Mouse (Mus musculus): ENCODE results near the gene Gm5751. TPM values are rescaled to one million over a fixed set of nuclear protein-coding genes. Genes with fewer than 3 reads are reported as not detected.
"Not testable (repeated sequence)": the region's sequence is repeated elsewhere in the genome, so short reads cannot be mapped to it uniquely, and the experiment has no call there.

The Gm5751 gene
- polyA plus RNA-seq (2014; fragmentation: Nextera tagmentation; extraction: Ambion mirVana) = not detected in 2 replicates

- H3K36me3 ChIP-seq (ENCODE audit: insufficient read depth); H3K9me3 ChIP-seq (ENCODE audit: low read depth, low read length); H3K27me3 ChIP-seq (ENCODE audit: insufficient read depth, low read length); ATAC-seq (ENCODE audit: insufficient read depth); H3K9ac ChIP-seq; H3K4me3 ChIP-seq (ENCODE audit: low read depth, low read length); DNase-seq; H3K4me1 ChIP-seq (ENCODE audit: insufficient read depth); H3K27ac ChIP-seq (ENCODE audit: low read depth); H3K4me2 ChIP-seq: not testable (repeated sequence)
- 76% methylated on average over 3 of the region's 4 CpGs for WGBS
These were observed at the start of gene Gm5751 for GRCm38 (mm10) chrX:8873953-8874352. Gene Gm5751 (plus strand): TSS chrX:8874253.

GRCm38 (mm10) chrX:8832043-8832442, 42.0 kb upstream of the Gm5751 start:
- no peaks in the 10 kb centered on the region for H3K27me3 ChIP-seq (ENCODE audit: insufficient read depth, low read length)
- TF ChIP-seq CTCF (IDR thresholded peaks at IDR 0.05; ENCODE audit: low read depth) = peak; percentile 63
- H3K4me3 ChIP-seq (ENCODE audit: low read depth, low read length) = no peak overlapping the region
- H3K9ac ChIP-seq = no peak overlapping the region
- no peaks in the 10 kb centered on the region for H3K9me3 ChIP-seq (ENCODE audit: low read depth, low read length)
- no peaks in the 10 kb centered on the region for H3K4me1 ChIP-seq (ENCODE audit: insufficient read depth)
- H3K27ac ChIP-seq (ENCODE audit: low read depth) = no peak overlapping the region
- ATAC-seq (ENCODE audit: insufficient read depth) = no peak
- H3K4me2 ChIP-seq = no peak overlapping the region
- H3K36me3 ChIP-seq (ENCODE audit: insufficient read depth) = no peaks in the 10 kb centered on the region
- peak; percentile 72 for DNase-seq

- no peak for TF ChIP-seq CTCF (IDR thresholded peaks at IDR 0.05; ENCODE audit: low read depth)
- Histone ChIP-seq H3K9me3 (ENCODE audit: low read depth, low read length) (no peaks in the 10 kb centered on the region), H3K27ac (ENCODE audit: low read depth) (no peak within 1 kb of the TSS), H3K27me3 (ENCODE audit: insufficient read depth, low read length) (no peaks in the 10 kb centered on the region), H3K9ac (no peak within 1 kb of the TSS), H3K4me3 (ENCODE audit: low read depth, low read length) (no peak within 1 kb of the TSS), H3K36me3 (ENCODE audit: insufficient read depth) (no peaks in the 10 kb centered on the region), H3K4me2 (no peak within 1 kb of the TSS), H3K4me1 (ENCODE audit: insufficient read depth) (no peaks in the 10 kb centered on the region)
- ATAC-seq (ENCODE audit: insufficient read depth) (no peak), DNase-seq (no peak)
- WGBS = 74% methylated on average over 1 of the region's 1 CpGs
These were observed 30.4 kb upstream of the Gm5751 start, which contains the start of gene Gm6592 for GRCm38 (mm10) chrX:8843694-8844093. Gene Gm6592 (plus strand): TSS chrX:8843994.

GRCm38 (mm10) chrX:8852486-8852885, 21.6 kb upstream of the Gm5751 start:
- H3K27ac ChIP-seq (ENCODE audit: low read depth) = no peak overlapping the region
- H3K36me3 ChIP-seq (ENCODE audit: insufficient read depth) = no peaks in the 10 kb centered on the region
- no peaks in the 10 kb centered on the region for H3K9me3 ChIP-seq (ENCODE audit: low read depth, low read length)
- DNase-seq (no peak), ATAC-seq (ENCODE audit: insufficient read depth) (no peak)
- 86% methylated on average over 10 of the region's 10 CpGs for WGBS
- TF ChIP-seq CTCF (IDR thresholded peaks at IDR 0.05; ENCODE audit: low read depth) = no peak
- no peak overlapping the region for H3K4me2 ChIP-seq
- no peaks in the 10 kb centered on the region for H3K27me3 ChIP-seq (ENCODE audit: insufficient read depth, low read length)
- H3K9ac ChIP-seq = no peak overlapping the region
- H3K4me3 ChIP-seq (ENCODE audit: low read depth, low read length) = no peak overlapping the region
- H3K4me1 ChIP-seq (ENCODE audit: insufficient read depth) = no peaks in the 10 kb centered on the region

DNA sequence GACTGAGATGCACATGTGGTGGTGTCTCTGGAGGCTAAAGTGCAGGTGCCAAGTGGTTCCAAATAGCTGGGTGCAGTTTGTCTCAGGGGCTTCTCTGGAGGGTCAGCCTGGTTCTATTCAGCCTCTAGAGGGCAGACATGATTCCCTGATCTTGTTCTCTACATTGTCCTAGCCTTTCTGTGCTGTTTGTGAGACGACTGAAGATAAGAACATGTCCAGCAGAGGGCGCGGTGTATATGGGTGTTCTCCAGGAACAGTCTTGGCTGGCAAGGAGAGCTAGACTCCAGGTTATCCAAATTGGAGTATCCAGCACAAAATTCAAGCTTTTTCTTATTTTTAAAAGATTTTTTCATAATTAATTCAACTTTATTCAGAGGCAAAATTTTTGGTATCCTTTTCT, 9.7 kb upstream of the Gm5751 start:
- not testable (repeated sequence) for H3K9ac ChIP-seq; H3K9me3 ChIP-seq (ENCODE audit: low read depth, low read length); H3K4me3 ChIP-seq (ENCODE audit: low read depth, low read length); H3K36me3 ChIP-seq (ENCODE audit: insufficient read depth); H3K27me3 ChIP-seq (ENCODE audit: insufficient read depth, low read length); H3K27ac ChIP-seq (ENCODE audit: low read depth); H3K4me2 ChIP-seq; H3K4me1 ChIP-seq (ENCODE audit: insufficient read depth)
- peak; percentile 67 for TF ChIP-seq CTCF (IDR thresholded peaks at IDR 0.05; ENCODE audit: low read depth)
- 2% methylated on average over 3 of the region's 3 CpGs for WGBS
- ATAC-seq (ENCODE audit: insufficient read depth) (peak; percentile 47; the same call in 1 of the 2 replicates), DNase-seq (peak; percentile 86)

DNA sequence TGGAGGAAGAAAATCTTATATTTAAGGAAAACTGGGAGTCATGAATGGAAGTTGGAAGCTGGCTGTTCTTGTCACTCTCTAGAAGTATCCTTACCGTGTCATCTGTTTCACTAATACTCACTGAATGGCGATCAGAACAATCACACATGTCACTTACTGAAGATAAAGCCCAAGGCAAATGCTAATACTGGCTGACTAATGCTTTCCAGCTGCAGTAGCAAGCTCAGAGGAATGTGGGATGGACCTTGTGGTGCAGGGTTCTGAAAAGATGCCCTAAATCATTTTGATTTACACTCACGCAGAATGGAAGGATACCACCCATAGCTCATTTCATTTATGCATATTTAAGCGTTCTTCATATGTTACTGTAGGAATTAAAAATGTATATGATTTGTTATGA, 10.3 kb downstream of the Gm5751 start:
- H3K9me3 ChIP-seq (ENCODE audit: low read depth, low read length) = no peaks in the 10 kb centered on the region
- H3K27ac ChIP-seq (ENCODE audit: low read depth) = no peak overlapping the region
- DNase-seq (no peak), ATAC-seq (ENCODE audit: insufficient read depth) (no peak)
- no peak overlapping the region for H3K9ac ChIP-seq
- H3K4me1 ChIP-seq (ENCODE audit: insufficient read depth) = no peaks in the 10 kb centered on the region
- H3K4me3 ChIP-seq (ENCODE audit: low read depth, low read length) = no peak overlapping the region
- H3K4me2 ChIP-seq = no peak overlapping the region
- 67% methylated on average over 4 of the region's 4 CpGs for WGBS
- no peak for TF ChIP-seq CTCF (IDR thresholded peaks at IDR 0.05; ENCODE audit: low read depth)
- H3K36me3 ChIP-seq (ENCODE audit: insufficient read depth) = 0 out of 2 replicates have a peak, but pooled peaks cover 5% of the 10 kb centered on the region
- no peaks in the 10 kb centered on the region for H3K27me3 ChIP-seq (ENCODE audit: insufficient read depth, low read length)

GRCm38 (mm10) chrX:8891975-8892342, 17.9 kb downstream of the Gm5751 start:
- peak; percentile 35 for ATAC-seq (ENCODE audit: insufficient read depth)
- peak overlapping the region; percentile 74 for H3K9ac ChIP-seq

More at GRCm38 (mm10) chrX:8891975-8892342, 17.9 kb downstream of the Gm5751 start:
- Histone ChIP-seq H3K4me2 (peak overlapping the region; percentile 67), H3K4me1 (ENCODE audit: insufficient read depth) (no peaks in the 10 kb centered on the region; the same call in 1 of the 2 replicates), H3K4me3 (ENCODE audit: low read depth, low read length) (peak overlapping the region; percentile 53), H3K9me3 (ENCODE audit: low read depth, low read length) (no peaks in the 10 kb centered on the region), H3K27me3 (ENCODE audit: insufficient read depth, low read length) (no peaks in the 10 kb centered on the region), H3K36me3 (ENCODE audit: insufficient read depth) (0 out of 2 replicates have a peak, but pooled peaks cover 5% of the 10 kb centered on the region), H3K27ac (ENCODE audit: low read depth) (peak overlapping the region; percentile 86)
- no peak for DNase-seq
- 24% methylated on average over 4 of the region's 9 CpGs for WGBS
- TF ChIP-seq CTCF (IDR thresholded peaks at IDR 0.05; ENCODE audit: low read depth) = no peak
